Mouse (Mus musculus) heart, postnatal 36 days (tissue): ENCODE results near the gene Epb41l5. TPM values are rescaled to one million over a fixed set of nuclear protein-coding genes. Genes with fewer than 3 reads are reported as not detected.

Experiments
- DNase-seq, 2 experiments: peaks; one replicate each; pipeline ENCODE4 v3.0.0; 2021 to 2022
- intact Hi-C: fragments of 180-260 bp; cut with DNase I; formaldehyde crosslinking; loops from one replicate; pipeline ENCODE4 v1.15.1; 2025
- total RNA-seq, 2 experiments: library from RNA; stranded (reverse); gene quantifications; 2 replicates each; pipeline ENCODE4 v1.2.3; 2021

The Epb41l5 gene
- total RNA-seq, 2 experiments from 2014 or later, result 3.5 to 7.2 TPM

GRCm38 (mm10) chr1:119537651-119538050 lies 111.1 kb downstream of the Epb41l5 start:
- intact Hi-C loops, result no loop called here
- DNase-seq, result no peak

GRCm38 (mm10) chr1:119536122-119536521 lies 112.7 kb downstream of the Epb41l5 start:
- intact Hi-C loops, result no loop called here
- DNase-seq, result no peak

- DNase-seq, result no peak
- intact Hi-C loops, result no loop called here
Measured at GRCm38 (mm10) chr1:119534341-119534740, 114.5 kb downstream of the Epb41l5 start.

GRCm38 (mm10) chr1:119533093-119533805 lies 115.6 kb downstream of the Epb41l5 start:
- intact Hi-C loops, result no loop called here

GRCm38 (mm10) chr1:119532165-119532564 lies 116.6 kb downstream of the Epb41l5 start:
- no peak for DNase-seq
- intact Hi-C loops, result no loop called here

More at GRCm38 (mm10) chr1:119533093-119533805, 115.6 kb downstream of the Epb41l5 start:
- DNase-seq, result no peak

- intact Hi-C loops, result no loop called here
- DNase-seq, result no peak
Measured at GRCm38 (mm10) chr1:119530941-119531340, 117.9 kb downstream of the Epb41l5 start.

GRCm38 (mm10) chr1:119525689-119526591 lies 122.9 kb downstream of the Epb41l5 start, which contains the start of gene Tmem185b:
Gene Tmem185b (plus strand): TSS chr1:119526160.
- intact Hi-C loops, result loop anchor here (2.0 kb wide), 3 partner anchors 15 to 67 kb away; no protein-coding TSS in a partner anchor
- DNase-seq, result peak; percentile 92 to 96

GRCm38 (mm10) chr1:119525004-119525444 lies 123.8 kb downstream of the Epb41l5 start:
- intact Hi-C loops, result loop anchor here (2.0 kb wide), 3 partner anchors 14 to 66 kb away; no protein-coding TSS in a partner anchor
- DNase-seq, result no peak

GRCm38 (mm10) chr1:119523826-119524225 lies 125.0 kb downstream of the Epb41l5 start:
- DNase-seq, result no peak
- intact Hi-C loops, result loop anchor here (2.0 kb wide), 3 partner anchors 13 to 65 kb away; no protein-coding TSS in a partner anchor

GRCm38 (mm10) chr1:119523369-119523768 lies 125.4 kb downstream of the Epb41l5 start:
- intact Hi-C loops, result no loop called here
- no peak for DNase-seq

- DNase-seq, result no peak
- intact Hi-C loops, result no loop called here
Measured at GRCm38 (mm10) chr1:119522726-119523125, 126.1 kb downstream of the Epb41l5 start.

GRCm38 (mm10) chr1:119521681-119522080 lies 127.1 kb downstream of the Epb41l5 start:
- no peak for DNase-seq
- intact Hi-C loops, result no loop called here

GRCm38 (mm10) chr1:119521029-119521428 lies 127.8 kb downstream of the Epb41l5 start:
- intact Hi-C loops, result no loop called here
- no peak for DNase-seq

GRCm38 (mm10) chr1:119519286-119519685 lies 129.5 kb downstream of the Epb41l5 start:
- intact Hi-C loops, result no loop called here
- no peak for DNase-seq

- intact Hi-C loops, result no loop called here
- no peak for DNase-seq
Measured at GRCm38 (mm10) chr1:119518786-119519185, 130.0 kb downstream of the Epb41l5 start.

- intact Hi-C loops, result no loop called here
- DNase-seq, result no peak
Measured at GRCm38 (mm10) chr1:119518060-119518459, 130.7 kb downstream of the Epb41l5 start.

GRCm38 (mm10) chr1:119510857-119511256 lies 137.9 kb downstream of the Epb41l5 start:
- intact Hi-C loops, result loop anchor here (2.0 kb wide), 1 partner anchor 14 kb away; no protein-coding TSS in a partner anchor
- no peak for DNase-seq

GRCm38 (mm10) chr1:119510409-119510808 lies 138.4 kb downstream of the Epb41l5 start:
- DNase-seq, result no peak
- intact Hi-C loops, result loop anchor here (2.0 kb wide), 1 partner anchor 14 kb away; no protein-coding TSS in a partner anchor

- DNase-seq, result no peak
Measured at GRCm38 (mm10) chr1:119509474-119509873, 139.3 kb downstream of the Epb41l5 start.

GRCm38 (mm10) chr1:119508548-119508947 lies 140.3 kb downstream of the Epb41l5 start:
- intact Hi-C loops, result no loop called here
- DNase-seq, result peak; percentile 49 to 59

More at GRCm38 (mm10) chr1:119509474-119509873, 139.3 kb downstream of the Epb41l5 start:
- intact Hi-C loops, result no loop called here

- DNase-seq, result no peak
- intact Hi-C loops, result no loop called here
Measured at GRCm38 (mm10) chr1:119505951-119506350, 142.8 kb downstream of the Epb41l5 start.
